Mouse (Mus musculus): ENCODE results near the gene Dach1. TPM values are rescaled to one million over a fixed set of nuclear protein-coding genes. Genes with fewer than 3 reads are reported as not detected.

The Dach1 gene
- polyA plus RNA-seq, 2 experiments: 7.4 to 8.0 TPM

DNA sequence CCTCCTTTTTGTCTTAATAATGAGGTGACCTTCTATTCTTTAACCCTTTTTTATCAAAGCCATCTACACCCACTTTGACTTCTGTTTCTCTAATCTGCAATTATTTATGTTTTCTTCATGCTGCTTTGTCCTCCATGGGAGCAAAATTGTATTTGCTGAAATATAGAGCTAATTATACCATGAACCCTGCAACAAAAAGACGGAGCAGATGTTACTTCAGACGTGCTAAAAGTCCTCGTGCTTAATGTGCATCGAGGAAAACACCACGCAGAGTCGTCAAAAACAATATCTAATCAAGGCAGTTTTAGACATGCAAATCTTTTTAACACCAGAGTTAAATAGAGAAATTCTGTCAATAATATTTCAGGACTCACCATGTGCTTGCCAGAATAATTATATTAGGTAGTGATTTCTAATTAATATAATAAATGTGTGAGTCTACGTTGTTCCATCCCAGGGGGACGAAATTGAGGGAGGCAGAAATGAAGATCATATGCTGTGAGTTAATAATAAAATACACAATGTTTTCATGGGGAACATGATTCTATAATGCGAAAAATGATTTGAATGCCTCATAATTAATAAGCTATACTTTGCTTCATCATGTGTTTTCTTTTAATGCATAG lies 224.8 kb downstream of the Dach1 start:
- no peak overlapping the region for H3K27ac ChIP-seq (replicated peaks; ENCODE audit: low read depth, low read length)
- H3K36me3 ChIP-seq (ENCODE audit: control insufficient read depth, insufficient read depth, low read length): no peaks in the 10 kb centered on the region
- no peaks in the 10 kb centered on the region for H3K27me3 ChIP-seq (ENCODE audit: control insufficient read depth, insufficient read depth, low read length)
- H3K4me2 ChIP-seq (replicated peaks; ENCODE audit: low read depth, low read length, severe bottlenecking): no peak overlapping the region
- no peak for TF ChIP-seq POLR2A (IDR thresholded peaks at IDR 0.05; ENCODE audit: borderline replicate concordance, extremely low read depth, insufficient read depth, insufficient read length)
- H3K4me1 ChIP-seq (ENCODE audit: control insufficient read depth, insufficient read depth, low read length): no peaks in the 10 kb centered on the region
- 47% methylated on average over 9 of the region's 9 CpGs for WGBS
- H3K4me3 ChIP-seq (replicated peaks; ENCODE audit: low read length): no peak overlapping the region
- no peak for ATAC-seq (ENCODE audit: low FRiP score, low read depth)
- no peaks in the 10 kb centered on the region for H3K9me3 ChIP-seq (ENCODE audit: control insufficient read depth, low read length)
- DNase-seq (ENCODE audit: low spot score): no peak
- no peak overlapping the region for H3K9ac ChIP-seq (ENCODE audit: low read depth, low read length, severe bottlenecking)

DNA sequence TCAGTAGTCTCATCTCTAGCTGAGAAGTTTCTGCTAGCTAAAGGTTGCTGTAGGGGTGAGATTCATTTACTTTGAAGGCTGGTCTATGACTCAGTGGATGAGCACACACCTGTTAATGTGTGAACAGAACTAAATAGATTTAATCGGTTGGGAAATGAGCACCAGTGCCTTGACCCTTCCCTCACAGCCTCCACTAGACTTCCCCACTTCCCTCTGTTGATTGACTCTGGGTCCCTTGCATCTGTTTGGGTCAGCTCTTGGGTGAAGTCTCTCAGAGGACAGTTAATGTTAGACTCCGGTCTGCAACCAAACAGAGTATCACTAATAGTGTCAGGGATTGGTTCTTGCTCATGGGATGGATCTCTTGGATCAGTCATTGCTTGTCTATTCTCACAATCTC lies 227.2 kb downstream of the Dach1 start:
- no peaks in the 10 kb centered on the region for H3K27me3 ChIP-seq (ENCODE audit: control insufficient read depth, insufficient read depth, low read length)
- no peak overlapping the region for H3K9ac ChIP-seq (ENCODE audit: low read depth, low read length, severe bottlenecking)
- H3K4me1 ChIP-seq (ENCODE audit: control insufficient read depth, insufficient read depth, low read length): no peaks in the 10 kb centered on the region
- H3K4me2 ChIP-seq (replicated peaks; ENCODE audit: low read depth, low read length, severe bottlenecking): no peak overlapping the region
- no peak overlapping the region for H3K4me3 ChIP-seq (replicated peaks; ENCODE audit: low read length)
- DNase-seq (ENCODE audit: low spot score): no peak
- TF ChIP-seq POLR2A (IDR thresholded peaks at IDR 0.05; ENCODE audit: borderline replicate concordance, extremely low read depth, insufficient read depth, insufficient read length): no peak
- no peak overlapping the region for H3K27ac ChIP-seq (replicated peaks; ENCODE audit: low read depth, low read length)
- H3K9me3 ChIP-seq (ENCODE audit: control insufficient read depth, low read length): no peaks in the 10 kb centered on the region
- ATAC-seq (ENCODE audit: low FRiP score, low read depth): no peak
- no peaks in the 10 kb centered on the region for H3K36me3 ChIP-seq (ENCODE audit: control insufficient read depth, insufficient read depth, low read length)
- WGBS: 93% methylated on average over 2 of the region's 2 CpGs

DNA sequence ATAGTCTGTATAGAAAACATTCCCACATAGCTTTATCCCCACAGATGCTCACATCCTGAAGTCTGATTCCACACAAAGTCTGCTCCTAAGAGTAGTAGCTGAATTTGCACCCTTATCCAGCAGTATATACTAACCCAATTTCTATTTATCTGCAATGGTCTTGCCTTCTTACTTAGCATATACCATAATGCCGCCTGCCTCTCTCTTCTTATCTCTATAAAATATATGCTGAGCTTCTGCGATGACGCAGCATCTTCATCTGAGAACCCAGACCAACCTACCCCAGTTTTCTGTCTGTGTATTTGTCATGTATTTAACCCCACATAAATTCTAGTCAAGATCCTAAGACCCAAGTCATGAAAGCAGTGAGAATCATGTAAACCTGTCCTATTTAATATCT lies 272.9 kb downstream of the Dach1 start:
- Histone ChIP-seq H3K4me3 (replicated peaks; ENCODE audit: low read length) (no peak overlapping the region), H3K9me3 (ENCODE audit: control insufficient read depth, low read length) (no peaks in the 10 kb centered on the region), H3K27ac (replicated peaks; ENCODE audit: low read depth, low read length) (no peak overlapping the region), H3K4me2 (replicated peaks; ENCODE audit: low read depth, low read length, severe bottlenecking) (no peak overlapping the region), H3K4me1 (ENCODE audit: control insufficient read depth, insufficient read depth, low read length) (no peaks in the 10 kb centered on the region), H3K9ac (ENCODE audit: low read depth, low read length, severe bottlenecking) (no peak overlapping the region), H3K36me3 (ENCODE audit: control insufficient read depth, insufficient read depth, low read length) (no peaks in the 10 kb centered on the region), H3K27me3 (ENCODE audit: control insufficient read depth, insufficient read depth, low read length) (no peaks in the 10 kb centered on the region)
- ATAC-seq (ENCODE audit: low FRiP score, low read depth): no peak
- TF ChIP-seq POLR2A (IDR thresholded peaks at IDR 0.05; ENCODE audit: borderline replicate concordance, extremely low read depth, insufficient read depth, insufficient read length): no peak
- 91% methylated on average over 3 of the region's 3 CpGs for WGBS
- no peak for DNase-seq (ENCODE audit: low spot score)

DNA sequence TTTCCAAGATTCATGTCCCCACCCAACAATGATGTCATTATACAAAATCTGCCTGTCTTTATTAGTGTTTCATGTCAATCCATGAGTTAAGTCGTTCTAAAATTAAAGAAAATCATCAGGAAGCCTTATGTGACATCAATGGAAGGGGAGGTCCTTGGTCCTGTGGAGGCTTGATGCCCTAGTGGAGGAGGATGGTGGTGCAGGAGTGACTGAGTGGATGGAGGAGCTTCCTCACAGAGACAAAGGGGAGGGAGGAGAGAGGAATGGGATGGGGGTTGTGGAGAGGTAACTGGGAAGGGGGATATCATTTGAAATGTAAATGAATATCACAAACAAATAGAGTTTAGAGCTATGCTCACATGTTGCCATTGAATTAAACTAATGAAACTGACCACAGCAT lies 287.6 kb downstream of the Dach1 start:
- no peak overlapping the region for H3K4me3 ChIP-seq (replicated peaks; ENCODE audit: low read length)
- no peaks in the 10 kb centered on the region for H3K4me1 ChIP-seq (ENCODE audit: control insufficient read depth, insufficient read depth, low read length)
- no peak overlapping the region for H3K27ac ChIP-seq (replicated peaks; ENCODE audit: low read depth, low read length)
- H3K9me3 ChIP-seq (ENCODE audit: control insufficient read depth, low read length): no peaks in the 10 kb centered on the region
- no peaks in the 10 kb centered on the region for H3K27me3 ChIP-seq (ENCODE audit: control insufficient read depth, insufficient read depth, low read length)
- ATAC-seq (ENCODE audit: low FRiP score, low read depth) (no peak), DNase-seq (ENCODE audit: low spot score) (no peak)
- no peak for TF ChIP-seq POLR2A (IDR thresholded peaks at IDR 0.05; ENCODE audit: borderline replicate concordance, extremely low read depth, insufficient read depth, insufficient read length)
- no peak overlapping the region for H3K4me2 ChIP-seq (replicated peaks; ENCODE audit: low read depth, low read length, severe bottlenecking)
- H3K36me3 ChIP-seq (ENCODE audit: control insufficient read depth, insufficient read depth, low read length): no peaks in the 10 kb centered on the region; the same call in 1 of the 2 replicates
- WGBS: 59% methylated on average over 1 of the region's 1 CpGs
- H3K9ac ChIP-seq (ENCODE audit: low read depth, low read length, severe bottlenecking): no peak overlapping the region

DNA sequence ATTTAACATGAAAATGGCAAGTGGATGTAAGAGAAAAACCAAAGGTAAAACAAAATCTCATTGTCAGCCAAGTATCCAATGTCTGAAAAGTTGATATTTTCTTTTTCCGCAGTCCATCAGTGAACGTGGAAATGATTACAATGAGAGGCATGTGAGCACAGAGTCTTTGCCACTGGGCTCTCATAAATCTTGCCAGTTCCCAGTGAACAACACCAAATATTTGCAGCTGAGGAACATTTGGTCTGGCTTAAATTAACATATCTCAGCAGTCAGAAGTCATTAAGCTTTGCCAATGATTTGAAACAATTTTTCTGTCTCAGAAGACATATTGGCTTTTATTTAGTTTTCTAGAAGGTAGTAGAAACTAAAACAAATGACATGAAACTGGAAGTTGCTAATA lies 298.6 kb downstream of the Dach1 start:
- Histone ChIP-seq H3K36me3 (ENCODE audit: control insufficient read depth, insufficient read depth, low read length) (no peaks in the 10 kb centered on the region), H3K27me3 (ENCODE audit: control insufficient read depth, insufficient read depth, low read length) (no peaks in the 10 kb centered on the region), H3K27ac (replicated peaks; ENCODE audit: low read depth, low read length) (no peak overlapping the region), H3K9me3 (ENCODE audit: control insufficient read depth, low read length) (no peaks in the 10 kb centered on the region), H3K9ac (ENCODE audit: low read depth, low read length, severe bottlenecking) (no peak overlapping the region), H3K4me3 (replicated peaks; ENCODE audit: low read length) (no peak overlapping the region), H3K4me2 (replicated peaks; ENCODE audit: low read depth, low read length, severe bottlenecking) (no peak overlapping the region), H3K4me1 (ENCODE audit: control insufficient read depth, insufficient read depth, low read length) (0 out of 2 replicates have a peak, but pooled peaks cover 6% of the 10 kb centered on the region)
- DNase-seq (ENCODE audit: low spot score) (no peak), ATAC-seq (ENCODE audit: low FRiP score, low read depth) (no peak)
- 15% methylated on average over 2 of the region's 2 CpGs for WGBS
- no peak for TF ChIP-seq POLR2A (IDR thresholded peaks at IDR 0.05; ENCODE audit: borderline replicate concordance, extremely low read depth, insufficient read depth, insufficient read length)

All from limb, embryonic 14.5 days (tissue).